Mouse (Mus musculus) limb, embryonic 14.5 days (tissue): ENCODE data around the gene Dlec1. TPM values are rescaled to one million over a fixed set of nuclear protein-coding genes. Genes with fewer than 3 reads are reported as not detected.

Experiments
- ATAC-seq: fragments of 200-750 bp; cut with Nextera tagmentation; 2 replicates; pipeline ENCODE4 v1.8.0; 2017; ENCODE audit warnings: low read depth, moderate number of reproducible peaks, moderate TSS enrichment; ENCODE audit not compliant: low FRiP score
- DNase-seq: peaks from one replicate; pipeline ENCODE4 v3.0.0-alpha.2; 2015; ENCODE audit warnings: low spot score
- H3K27ac ChIP-seq: fragments of 300-500 bp; sonication (generic); replicated peaks from 2 replicates; pipeline ENCODE4 v1.5.1; 2014; ENCODE audit warnings: low read depth, mild to moderate bottlenecking, low read length, moderate library complexity, mixed read lengths
- H3K27me3 ChIP-seq: fragments of 300-500 bp; sonication (generic); 2 replicates; pipeline ENCODE4 v1.6.1; 2014; ENCODE audit warnings: low read length, mixed read lengths; ENCODE audit not compliant: control insufficient read depth, insufficient read depth
- H3K36me3 ChIP-seq: fragments of 300-500 bp; sonication (generic); 2 replicates; pipeline ENCODE4 v1.6.1; 2014; ENCODE audit warnings: mild to moderate bottlenecking, low read length, moderate library complexity, mixed read lengths; ENCODE audit not compliant: control insufficient read depth, insufficient read depth
- H3K4me1 ChIP-seq: fragments of 300-500 bp; sonication (generic); 2 replicates; pipeline ENCODE4 v1.6.1; 2014; ENCODE audit warnings: antibody characterized with exemption, low read length, mixed read lengths; ENCODE audit not compliant: control insufficient read depth, insufficient read depth
- H3K4me2 ChIP-seq: fragments of 300-500 bp; sonication (generic); replicated peaks from 2 replicates; pipeline ENCODE4 v1.6.1; 2014; ENCODE audit warnings: low read depth, mild to moderate bottlenecking, low read length, moderate library complexity; ENCODE audit not compliant: severe bottlenecking
- H3K4me3 ChIP-seq: fragments of 300-500 bp; sonication (generic); replicated peaks from 2 replicates; pipeline ENCODE4 v1.5.1; 2014; ENCODE audit warnings: low read length
- H3K9ac ChIP-seq: fragments of 300-500 bp; sonication (generic); 2 replicates; pipeline ENCODE4 v1.6.1; 2014; ENCODE audit warnings: mild to moderate bottlenecking, low read depth, low read length, moderate library complexity; ENCODE audit not compliant: severe bottlenecking
- H3K9me3 ChIP-seq: fragments of 300-500 bp; sonication (generic); 2 replicates; pipeline ENCODE4 v1.6.1; 2016; ENCODE audit warnings: low read length; ENCODE audit not compliant: control insufficient read depth
- POLR2A ChIP-seq: fragments of 200-500 bp; IDR thresholded peaks from 2 replicates; pipeline ENCODE4 v1.8.0; 2012; ENCODE audit warnings: inconsistent platforms, mild to moderate bottlenecking, moderate library complexity, borderline replicate concordance; ENCODE audit not compliant: insufficient read depth, insufficient read length; ENCODE audit errors: extremely low read depth
- WGBS: fragments of 180-500 bp; shearing (Covaris S2); extraction: QIAGEN DNeasy Blood & Tissue Kit; methylation state at CpG from one replicate; pipeline ENCODE4 v1.1.7; 2014; 5-methylcytosine and 5-hydroxymethylcytosine counted together
- polyA plus RNA-seq, 2 experiments: library from polyadenylated mRNA; depleted of rRNA in 1 of 2; stranded (reverse) in 1 of 2; unstranded in 1 of 2; fragments of >200 nt; fragmentation: Nextera tagmentation in 1 of 2; extraction: Ambion mirVana in 1 of 2; gene quantifications; 2 replicates each; pipeline versions ENCODE4 v1.2.1 to v1.2.3; 2012 to 2014

Dlec1 gene
- polyA plus RNA-seq (2012; rRNA removed) (1.4 and 1.5 TPM in 2 replicates), polyA plus RNA-seq (2014; fragmentation: Nextera tagmentation; extraction: Ambion mirVana) (0.81 and 1.3 TPM in 2 replicates)

GRCm38 (mm10) chr9:119101992-119102782, at the start of gene Dlec1:
TSS of gene Dlec1 (plus strand) at chr9:119102478.
- peak within 1 kb of the TSS; percentile 53 for H3K9ac ChIP-seq
- H3K4me2 ChIP-seq: peak within 1 kb of the TSS; percentile 80
- peak; percentile 92 for ATAC-seq

GRCm38 (mm10) chr9:119053964-119054576, 48.2 kb upstream of the Dlec1 start:
- H3K9me3 ChIP-seq: no peaks in the 10 kb centered on the region
- no peak overlapping the region for H3K27ac ChIP-seq
- no peak for TF ChIP-seq POLR2A
- no peaks in the 10 kb centered on the region for H3K27me3 ChIP-seq
- 81% methylated on average over 9 of the region's 9 CpGs for WGBS
- H3K4me3 ChIP-seq: no peak overlapping the region
- no peak overlapping the region for H3K4me2 ChIP-seq
- peaks cover 8% of the 10 kb centered on the region for H3K4me1 ChIP-seq
- ATAC-seq (no peak), DNase-seq (no peak)
- no peaks in the 10 kb centered on the region for H3K36me3 ChIP-seq
- no peak overlapping the region for H3K9ac ChIP-seq

More at GRCm38 (mm10) chr9:119101992-119102782, at the start of gene Dlec1:
- DNase-seq: peak; percentile 92
- peaks cover 4% of the 10 kb centered on the region; the same call in 1 of the 2 replicates for H3K4me1 ChIP-seq
- H3K4me3 ChIP-seq: peak within 1 kb of the TSS; percentile 46
- H3K27me3 ChIP-seq: no peaks in the 10 kb centered on the region
- no peaks in the 10 kb centered on the region for H3K36me3 ChIP-seq
- H3K27ac ChIP-seq: peak within 1 kb of the TSS; percentile 52; the same call in 1 of the 2 replicates
- no peaks in the 10 kb centered on the region for H3K9me3 ChIP-seq
- no peak for TF ChIP-seq POLR2A
- 3% methylated on average over 44 of the region's 44 CpGs for WGBS

GRCm38 (mm10) chr9:119055336-119055735, 46.9 kb upstream of the Dlec1 start:
- DNase-seq (no peak), ATAC-seq (no peak)
- Histone ChIP-seq H3K27me3 (no peaks in the 10 kb centered on the region), H3K36me3 (no peaks in the 10 kb centered on the region), H3K4me1 (peaks cover 8% of the 10 kb centered on the region), H3K9me3 (no peaks in the 10 kb centered on the region), H3K4me3 (no peak overlapping the region), H3K9ac (no peak overlapping the region), H3K27ac (no peak overlapping the region), H3K4me2 (no peak overlapping the region)
- TF ChIP-seq POLR2A: no peak
- WGBS: 85% methylated on average over 4 of the region's 4 CpGs

- WGBS: 85% methylated on average over 7 of the region's 7 CpGs
Measured at GRCm38 (mm10) chr9:119058245-119058644, 44.0 kb upstream of the Dlec1 start.

GRCm38 (mm10) chr9:119060701-119061100, 41.6 kb upstream of the Dlec1 start:
- no peak for TF ChIP-seq POLR2A

More at GRCm38 (mm10) chr9:119058245-119058644, 44.0 kb upstream of the Dlec1 start:
- no peaks in the 10 kb centered on the region; the same call in 1 of the 2 replicates for H3K4me1 ChIP-seq
- TF ChIP-seq POLR2A: no peak
- DNase-seq (no peak), ATAC-seq (no peak)
- H3K9me3 ChIP-seq: no peaks in the 10 kb centered on the region
- H3K27ac ChIP-seq: no peak overlapping the region
- H3K4me2 ChIP-seq: no peak overlapping the region
- H3K9ac ChIP-seq: no peak overlapping the region
- no peaks in the 10 kb centered on the region for H3K27me3 ChIP-seq
- H3K36me3 ChIP-seq: no peaks in the 10 kb centered on the region
- no peak overlapping the region for H3K4me3 ChIP-seq

More at GRCm38 (mm10) chr9:119060701-119061100, 41.6 kb upstream of the Dlec1 start:
- no peaks in the 10 kb centered on the region for H3K27me3 ChIP-seq
- H3K4me2 ChIP-seq: no peak overlapping the region
- DNase-seq (no peak), ATAC-seq (no peak)
- H3K4me3 ChIP-seq: no peak overlapping the region
- 0 out of 2 replicates have a peak, but pooled peaks cover 4% of the 10 kb centered on the region for H3K4me1 ChIP-seq
- H3K9ac ChIP-seq: no peak overlapping the region
- H3K27ac ChIP-seq: no peak overlapping the region
- no peaks in the 10 kb centered on the region for H3K36me3 ChIP-seq
- WGBS: 88% methylated on average over 10 of the region's 10 CpGs
- H3K9me3 ChIP-seq: no peaks in the 10 kb centered on the region
